8 mouse cellular contexts compared by ENCODE assay signal in genomic region chr5:143314730-143315513, GRCm38 (mm10). TPM values are rescaled to one million over a fixed set of nuclear protein-coding genes. Genes with fewer than 3 reads are reported as not detected.
DNase-seq lines count a peak whose midpoint lies in the region; ATAC-seq lines count a peak whose summit lies in the region.

Gene E130309D02Rik (minus strand): TSS chr5:143315360.

- peaks cover 79% of the 10 kb centered on the region for H3K36me3 ChIP-seq in forebrain, embryonic 10.5 days (replicated peaks)
- H3K36me3 ChIP-seq in heart, embryonic 15.5 days = peaks cover 34% of the 10 kb centered on the region
- H3K36me3 ChIP-seq in liver, embryonic 15.5 days (replicated peaks) = peaks cover 82% of the 10 kb centered on the region
- peaks cover 71% of the 10 kb centered on the region for H3K36me3 ChIP-seq in neural tube, embryonic 12.5 days

- peaks cover 31% of the 10 kb centered on the region for H3K4me1 ChIP-seq in forebrain, embryonic 10.5 days
- H3K4me1 ChIP-seq in heart, embryonic 15.5 days (replicated peaks) = peaks cover 18% of the 10 kb centered on the region
- H3K4me1 ChIP-seq in liver, embryonic 15.5 days (replicated peaks) = peaks cover 47% of the 10 kb centered on the region
- peaks cover 18% of the 10 kb centered on the region for H3K4me1 ChIP-seq in neural tube, embryonic 12.5 days

- H3K9ac ChIP-seq in heart, embryonic 15.5 days = peak within 1 kb of the TSS; percentile 92
- H3K9ac ChIP-seq in liver, embryonic 15.5 days = peak within 1 kb of the TSS; percentile 94
- peak within 1 kb of the TSS; percentile 96 for H3K9ac ChIP-seq in neural tube, embryonic 12.5 days

- peak; percentile 86 for ATAC-seq in CD4-positive, CD25-positive, alpha-beta regulatory T cell, adult 4 months
- peak; percentile 82 for ATAC-seq in heart, embryonic 15.5 days (replicated peaks; ENCODE audit: insufficient number of reproducible peaks, insufficient read depth, low FRiP score, low read depth)
- peak; percentile 83 for ATAC-seq in liver, embryonic 15.5 days (ENCODE audit: insufficient read depth)
- ATAC-seq in neural tube, embryonic 12.5 days (ENCODE audit: low FRiP score, low read depth) = peak; percentile 81

- H3K27me3 ChIP-seq in forebrain, embryonic 10.5 days (ENCODE audit: poor library complexity, severe bottlenecking) = no peaks in the 10 kb centered on the region
- H3K27me3 ChIP-seq in heart, embryonic 15.5 days = no peaks in the 10 kb centered on the region
- H3K27me3 ChIP-seq in liver, embryonic 15.5 days = no peaks in the 10 kb centered on the region
- no peaks in the 10 kb centered on the region for H3K27me3 ChIP-seq in neural tube, embryonic 12.5 days (replicated peaks)

- H3K9me3 ChIP-seq in forebrain, embryonic 10.5 days = no peaks in the 10 kb centered on the region; the same call in 1 of the 2 replicates
- no peaks in the 10 kb centered on the region for H3K9me3 ChIP-seq in heart, embryonic 15.5 days (replicated peaks)
- no peaks in the 10 kb centered on the region for H3K9me3 ChIP-seq in liver, embryonic 15.5 days (replicated peaks)
- H3K9me3 ChIP-seq in neural tube, embryonic 12.5 days = no peaks in the 10 kb centered on the region

- H3K27ac ChIP-seq in forebrain, embryonic 10.5 days = peak within 1 kb of the TSS; percentile 97
- H3K27ac ChIP-seq in heart, embryonic 15.5 days = peak within 1 kb of the TSS; percentile 92
- peak within 1 kb of the TSS; percentile 88 for H3K27ac ChIP-seq in liver, embryonic 15.5 days (replicated peaks)
- peak within 1 kb of the TSS; percentile 87 for H3K27ac ChIP-seq in neural tube, embryonic 12.5 days

- peak within 1 kb of the TSS; percentile 92 for H3K4me2 ChIP-seq in heart, embryonic 15.5 days
- peak within 1 kb of the TSS; percentile 92 for H3K4me2 ChIP-seq in liver, embryonic 15.5 days
- peak within 1 kb of the TSS; percentile 88 for H3K4me2 ChIP-seq in neural tube, embryonic 12.5 days (replicated peaks)

- WGBS in forebrain, embryonic 10.5 days = under 1% methylated on average over 101 of the region's 101 CpGs
- WGBS in heart, embryonic 15.5 days = under 1% methylated on average over 98 of the region's 101 CpGs
- WGBS in liver, embryonic 15.5 days (ENCODE audit: insufficient replicate concordance) = under 1% methylated on average over 101 of the region's 101 CpGs
- under 1% methylated on average over 101 of the region's 101 CpGs for WGBS in neural tube, embryonic 12.5 days

- peak; percentile 75 for DNase-seq in c-Kit-negative CD71-positive TER-119-positive erythroid progenitor cells, embryonic 14.5 days (ENCODE audit: low read depth, low spot score)
- peak; percentile 85 for DNase-seq in forebrain, embryonic 10.5 days (ENCODE audit: extremely low spot score, low spot score)
- peak; percentile 86 to 97 for DNase-seq in kidney, postnatal 36 days
- peak; percentile 47 for DNase-seq in telencephalon, adult 2 months (ENCODE audit: low read depth, low spot score)

- H3K4me3 ChIP-seq in forebrain, embryonic 10.5 days = peak within 1 kb of the TSS; percentile 73
- H3K4me3 ChIP-seq in heart, embryonic 15.5 days = peak within 1 kb of the TSS; percentile 93
- H3K4me3 ChIP-seq in liver, embryonic 15.5 days (replicated peaks) = peak within 1 kb of the TSS; percentile 89
- H3K4me3 ChIP-seq in neural tube, embryonic 12.5 days = peak within 1 kb of the TSS; percentile 88

RNA-seq across cellular contexts. Expression of gene E130309D02Rik, which starts in this region (rescaled TPM):
- polyA plus RNA-seq in CD4-positive, CD25-positive, alpha-beta regulatory T cell, adult 4 months (2017; shearing (Covaris generic)) = 1 to 10 TPM; 5.1 to 7.5 TPM
- polyA plus RNA-seq in forebrain, embryonic 10.5 days (2016; fragmentation: Nextera tagmentation; extraction: Ambion mirVana) = 64.0 and 68.4 TPM in 2 replicates
- 18.7 and 25.7 TPM in 2 replicates for polyA plus RNA-seq in heart, embryonic 15.5 days (2015; fragmentation: Nextera tagmentation; extraction: Ambion mirVana)
- polyA plus RNA-seq in liver, embryonic 15.5 days (2015; fragmentation: Nextera tagmentation; extraction: Ambion mirVana) = 21.8 and 23.2 TPM in 2 replicates
- 53.2 and 57.4 TPM in 2 replicates for polyA plus RNA-seq in neural tube, embryonic 12.5 days (2016; fragmentation: Nextera tagmentation; extraction: Ambion mirVana)

Comparison
In these comparisons a context has a peak if more than half of its experiments do, and no peak if none do; other contexts are left out.
1. Peak in every context shown above with its lines: DNase-seq, ATAC-seq, H3K4me3 ChIP-seq and H3K27ac ChIP-seq.